Mouse (Mus musculus) gastrocnemius, postnatal 10 days (tissue): ENCODE data around the gene Mrps26. TPM values are rescaled to one million over a fixed set of nuclear protein-coding genes. Genes with fewer than 3 reads are reported as not detected.
"Not testable (repeated sequence)": the region's sequence is repeated elsewhere in the genome, so short reads cannot be mapped to it uniquely, and the experiment has no call there.

Source experiments
- DNase-seq: peaks from one replicate; pipeline ENCODE4 v3.0.0; 2021; ENCODE audit warnings: mixed read lengths
- microRNA-seq, 2 experiments: library from miRNA; unstranded; fragments of <30 nt; microRNA quantifications; one replicate each; pipeline ENCODE4 v1.2.0; 2021
- total RNA-seq, 2 experiments: library from RNA; stranded (reverse); gene quantifications; 2 replicates each; pipeline ENCODE4 v1.2.3; 2021

Mrps26 gene
- total RNA-seq, 2 experiments from 2014 or later: 48.6 to 51.2 TPM

DNA sequence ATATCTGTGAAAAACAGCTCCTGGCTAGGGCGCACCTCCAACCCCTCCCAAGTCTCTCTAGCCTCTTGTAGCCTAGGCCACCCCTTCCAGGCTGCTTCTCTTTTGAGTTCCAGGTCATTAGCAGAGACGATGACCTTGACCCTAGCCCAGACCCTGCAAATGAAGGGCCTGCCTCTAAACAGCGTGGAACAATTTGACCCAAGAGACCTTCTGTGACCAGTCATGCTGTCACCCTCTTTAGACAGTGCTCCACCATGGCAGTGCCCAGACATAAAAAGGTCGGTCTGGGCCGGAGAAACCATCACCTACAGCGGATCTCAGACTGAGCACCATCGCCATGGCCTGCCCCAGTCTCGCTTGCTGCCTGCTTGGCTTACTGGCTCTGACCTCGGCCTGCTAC is 12.3 kb downstream of the Mrps26 start, which contains the start of gene Oxt:
TSS of gene Oxt (plus strand) at position 301 of the 400 bp plus-strand sequence.
- DNase-seq: no peak

DNA sequence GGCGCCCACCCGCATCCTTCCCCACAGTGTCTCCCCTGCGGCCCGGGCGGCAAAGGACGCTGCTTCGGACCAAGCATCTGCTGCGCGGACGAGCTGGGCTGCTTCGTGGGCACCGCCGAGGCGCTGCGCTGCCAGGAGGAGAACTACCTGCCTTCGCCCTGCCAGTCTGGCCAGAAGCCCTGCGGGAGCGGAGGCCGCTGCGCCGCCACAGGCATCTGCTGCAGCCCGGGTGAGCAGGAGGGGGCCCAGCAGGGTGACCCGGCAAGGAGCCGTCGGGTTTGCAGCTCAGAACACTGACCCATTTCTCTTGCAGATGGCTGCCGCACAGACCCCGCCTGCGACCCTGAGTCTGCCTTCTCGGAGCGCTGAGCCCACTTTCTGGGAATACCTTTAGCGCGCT is 13.0 kb downstream of the Mrps26 start:
- DNase-seq: not testable (repeated sequence)

DNA sequence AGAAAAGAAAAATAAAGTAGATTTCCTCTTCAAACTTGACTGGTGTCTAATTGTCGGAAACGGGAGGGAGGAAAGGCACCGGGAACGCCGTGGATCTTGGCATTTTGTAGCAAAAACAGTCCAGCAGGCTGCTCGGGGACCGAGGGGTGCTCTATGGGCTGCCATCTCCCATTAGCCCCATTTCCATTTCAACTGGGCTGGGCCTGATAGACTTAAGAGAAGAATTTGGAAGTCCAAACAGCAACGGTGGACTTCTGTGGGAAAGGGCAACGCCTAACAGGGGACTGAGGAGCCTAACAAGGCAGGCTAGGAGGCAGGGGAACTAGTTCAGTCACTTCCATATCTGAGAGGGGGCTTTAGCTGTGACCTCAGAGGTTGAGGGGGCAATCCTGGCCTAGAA is 13.5 kb downstream of the Mrps26 start:
- no peak for DNase-seq

DNA sequence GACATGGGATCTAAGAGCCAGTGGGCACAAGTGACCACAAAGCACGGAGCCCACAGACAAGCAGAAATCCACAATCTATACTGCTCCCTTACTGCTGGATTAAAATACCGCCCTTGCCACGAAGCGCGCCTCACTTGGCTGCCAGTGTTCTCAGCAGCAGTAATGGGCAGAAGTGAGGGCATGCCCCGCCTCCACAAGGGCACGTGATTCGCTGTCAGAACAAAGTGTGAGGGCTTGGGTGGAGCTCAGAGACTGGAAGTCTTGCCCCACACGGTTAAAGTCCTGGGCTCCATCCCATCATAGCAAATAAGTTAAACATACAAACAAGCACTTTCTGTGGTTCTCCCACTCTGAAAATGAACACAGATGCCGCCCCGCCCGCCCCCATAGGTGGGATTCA is 14.1 kb downstream of the Mrps26 start:
- DNase-seq: no peak

DNA sequence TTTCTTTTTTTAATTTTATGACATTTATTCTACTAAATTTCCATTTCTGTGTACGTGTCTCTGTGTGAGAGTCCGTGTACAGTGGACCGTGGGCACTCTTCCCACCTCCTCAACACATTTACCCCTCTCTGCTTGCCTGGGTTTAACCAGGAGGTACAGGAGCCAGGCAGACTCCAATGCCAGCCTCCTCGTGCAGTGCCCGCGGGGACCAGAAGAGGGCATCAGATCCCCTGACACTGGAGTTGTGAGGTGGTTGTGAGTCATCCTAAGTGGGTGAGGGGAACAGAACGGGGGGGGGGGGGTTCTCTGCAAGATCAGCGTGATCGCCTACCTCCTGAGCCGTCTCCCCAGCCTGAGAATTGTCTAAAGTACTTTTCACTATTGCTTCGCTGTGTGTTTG is 14.6 kb downstream of the Mrps26 start:
- DNase-seq: peak; percentile 57

DNA sequence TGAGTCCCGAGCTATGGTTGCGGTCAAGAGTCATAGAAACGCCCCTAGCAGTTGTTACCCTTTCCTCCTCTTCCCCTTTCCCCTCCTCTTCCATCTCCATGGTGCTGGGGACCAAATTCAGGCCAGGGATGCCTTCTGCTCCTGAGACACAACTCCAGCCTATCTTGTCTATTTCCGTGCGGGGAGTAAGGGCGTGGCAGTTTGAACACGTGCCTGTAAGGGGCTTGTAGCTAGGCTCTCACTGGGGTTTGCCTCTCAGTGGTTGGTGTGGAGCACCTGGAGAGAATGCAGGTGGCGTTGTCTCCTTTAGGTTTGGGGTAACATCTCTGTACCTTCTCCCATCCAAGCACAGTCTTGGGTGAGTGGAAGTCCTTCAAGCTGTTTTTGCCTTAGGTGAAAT is 16.2 kb downstream of the Mrps26 start:
- DNase-seq: no peak

DNA sequence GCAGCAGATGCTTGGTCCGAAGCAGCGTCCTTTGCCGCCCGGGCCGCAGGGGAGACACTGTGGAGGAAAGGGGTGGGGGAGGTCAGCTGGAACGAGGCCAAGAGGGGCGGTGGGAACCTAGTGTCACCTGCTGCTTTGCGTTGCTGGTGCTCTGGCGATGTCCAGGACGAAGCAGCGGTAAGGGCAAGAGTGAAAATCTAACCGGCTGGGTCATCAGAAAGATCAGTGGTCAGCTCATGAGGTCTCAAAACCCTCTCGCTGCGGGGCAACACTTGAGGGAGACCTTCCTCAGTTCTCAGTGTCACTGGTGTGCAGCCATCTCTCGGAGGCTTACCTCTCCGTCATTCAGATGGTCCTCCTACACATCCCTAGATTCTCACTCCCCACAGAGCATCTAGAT is 17.7 kb downstream of the Mrps26 start:
- DNase-seq: no peak

DNA sequence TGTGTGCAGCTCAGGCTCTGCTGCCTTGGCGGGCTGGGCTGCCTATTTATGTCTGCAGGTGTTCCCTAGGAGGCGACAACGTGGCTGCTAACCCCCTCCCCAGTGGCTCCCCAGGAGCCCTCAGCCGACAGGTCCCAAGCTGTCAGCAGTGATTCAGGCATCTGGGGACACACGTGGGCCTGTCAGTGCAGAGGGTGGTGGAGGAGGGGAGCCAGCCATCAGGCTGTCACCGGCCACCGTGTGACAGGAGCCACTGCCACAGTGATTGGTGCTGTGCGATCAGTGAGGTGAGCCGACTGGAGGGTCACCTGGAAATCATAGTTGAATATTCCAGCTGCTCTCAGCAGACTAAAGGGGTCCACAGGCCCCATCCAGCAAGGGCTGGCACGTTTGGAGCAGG is 19.0 kb downstream of the Mrps26 start, which contains the start of gene Avp:
TSS of gene Avp (minus strand) at position 3 of the 400 bp plus-strand sequence.
- no peak for DNase-seq

DNA sequence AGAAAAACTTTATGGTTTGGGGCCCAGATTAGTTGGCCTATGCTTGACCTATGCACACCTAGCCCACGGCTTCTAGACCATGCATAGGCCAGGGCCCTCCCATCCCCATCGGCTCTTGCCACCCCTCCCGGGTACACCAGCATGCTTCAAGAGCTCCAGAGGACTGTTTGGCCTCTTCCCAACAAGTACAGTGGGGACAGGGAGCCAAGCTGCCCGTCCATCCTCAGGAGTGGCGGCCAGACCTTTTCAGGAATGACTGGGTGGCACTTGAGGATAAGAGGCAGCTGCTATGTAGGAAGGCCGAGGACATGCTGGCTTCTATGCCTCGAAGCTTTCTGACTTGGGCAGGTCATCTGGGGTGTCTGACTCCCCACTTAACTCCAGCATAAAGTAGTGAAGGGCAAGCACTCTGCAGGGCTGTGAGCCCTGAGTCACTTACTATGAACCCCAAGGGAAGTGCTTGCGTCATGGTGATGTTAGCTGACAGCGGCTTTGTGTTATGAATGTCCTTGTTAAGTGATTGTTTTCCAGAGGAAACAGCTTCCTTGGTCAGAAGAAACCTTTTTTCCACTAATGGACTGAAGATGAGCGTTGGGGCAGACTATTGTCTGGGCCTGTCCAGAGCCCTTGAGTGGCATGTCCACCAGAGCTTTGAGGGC is 20.5 kb downstream of the Mrps26 start:
- no peak for DNase-seq

DNA sequence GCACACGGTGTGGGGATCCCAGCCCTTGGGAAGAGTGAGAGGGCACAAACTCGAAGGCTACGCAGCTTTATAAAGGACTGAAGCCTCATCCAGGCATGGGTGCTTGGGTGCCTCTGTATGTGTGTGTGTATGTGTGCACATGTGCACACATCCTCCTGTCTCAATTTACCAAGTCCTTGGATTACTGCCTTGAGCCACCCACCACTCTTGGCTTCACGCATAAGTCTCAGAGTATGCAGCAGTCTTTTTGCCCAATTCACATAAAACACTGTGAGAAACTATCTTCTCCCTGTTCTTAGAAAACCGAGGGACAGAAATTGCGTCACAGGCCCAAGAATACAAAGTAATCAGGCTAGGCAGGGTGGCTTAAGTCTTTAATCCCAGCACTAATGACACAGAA is 22.5 kb downstream of the Mrps26 start:
- DNase-seq: no peak

DNA sequence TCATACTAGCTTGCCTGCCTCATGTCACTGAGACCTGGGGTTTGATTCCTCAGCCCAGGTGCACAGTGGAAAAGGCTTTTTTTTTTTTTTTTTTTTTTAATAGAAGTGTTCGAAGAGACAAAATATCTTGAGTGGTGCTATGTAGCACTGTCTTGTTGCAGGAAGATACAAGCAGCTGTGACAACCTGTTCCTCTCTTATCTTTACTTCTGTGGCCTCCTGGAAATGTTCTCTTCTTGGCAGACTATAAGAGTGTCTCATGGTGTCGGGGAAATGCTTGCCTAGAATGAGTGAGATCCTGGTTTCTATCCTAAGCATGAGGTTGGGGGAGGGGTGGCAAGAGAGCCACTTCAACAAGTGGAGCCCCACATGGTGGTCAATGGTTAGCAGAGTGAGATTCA is 24.8 kb downstream of the Mrps26 start:
- DNase-seq: no peak

DNA sequence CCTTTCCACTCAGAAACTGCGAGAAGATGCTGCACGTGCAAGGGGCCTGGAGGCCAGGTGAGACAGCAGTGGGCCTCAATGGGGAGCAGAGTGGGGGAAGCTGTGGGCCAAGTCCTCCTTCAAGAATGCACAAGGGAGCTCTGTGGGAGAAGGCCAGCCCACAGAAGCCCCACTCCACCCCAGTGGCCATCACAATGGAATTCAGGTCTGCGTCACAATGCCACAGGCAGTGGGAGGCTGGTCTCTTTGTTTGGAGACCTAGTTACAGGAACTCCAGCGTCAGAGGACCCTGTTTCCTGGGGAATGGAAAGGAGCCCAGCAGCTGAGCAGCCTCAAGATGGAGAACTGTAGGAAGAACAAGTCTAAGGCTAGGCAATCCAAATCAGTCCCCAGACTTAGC is 25.6 kb downstream of the Mrps26 start:
- no peak for DNase-seq

DNA sequence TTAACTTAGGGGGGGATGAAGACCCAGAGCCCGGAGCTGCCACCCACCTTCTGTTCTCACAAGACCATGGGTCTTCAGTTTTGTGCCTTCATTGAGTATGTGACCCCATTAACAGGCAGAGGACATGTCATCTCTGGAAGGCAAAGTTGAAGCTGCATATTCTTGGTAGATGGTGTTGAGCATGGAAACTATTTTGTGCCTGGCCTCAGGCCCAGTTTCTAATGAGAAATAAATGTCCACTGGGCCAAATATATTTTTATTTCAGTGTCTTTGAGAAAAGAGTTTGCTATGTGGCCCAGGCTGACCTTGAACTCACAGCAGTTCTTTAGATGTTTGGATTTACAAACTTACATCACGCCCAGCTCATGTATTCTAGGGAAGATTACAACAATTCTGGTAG is 26.2 kb downstream of the Mrps26 start:
- DNase-seq: no peak

DNA sequence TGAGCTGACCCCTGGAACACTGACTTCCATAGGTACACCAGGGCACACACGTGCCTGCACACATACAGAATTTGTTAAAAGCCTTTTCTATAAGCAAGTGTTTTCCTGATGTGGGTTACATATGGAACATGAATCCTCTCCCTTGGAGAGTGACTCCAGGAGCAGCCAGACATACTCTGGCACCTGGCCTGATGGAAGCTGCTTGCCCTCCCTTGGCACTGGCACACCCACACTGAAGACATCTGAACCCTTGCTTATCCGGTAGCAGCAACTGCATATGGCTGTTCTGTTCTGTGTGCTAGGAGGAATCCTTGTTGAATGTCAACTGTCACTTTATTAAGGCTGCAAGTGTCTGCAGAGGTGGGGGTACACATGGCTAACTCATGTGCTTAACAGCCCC is 27.5 kb downstream of the Mrps26 start:
- no peak for DNase-seq

DNA sequence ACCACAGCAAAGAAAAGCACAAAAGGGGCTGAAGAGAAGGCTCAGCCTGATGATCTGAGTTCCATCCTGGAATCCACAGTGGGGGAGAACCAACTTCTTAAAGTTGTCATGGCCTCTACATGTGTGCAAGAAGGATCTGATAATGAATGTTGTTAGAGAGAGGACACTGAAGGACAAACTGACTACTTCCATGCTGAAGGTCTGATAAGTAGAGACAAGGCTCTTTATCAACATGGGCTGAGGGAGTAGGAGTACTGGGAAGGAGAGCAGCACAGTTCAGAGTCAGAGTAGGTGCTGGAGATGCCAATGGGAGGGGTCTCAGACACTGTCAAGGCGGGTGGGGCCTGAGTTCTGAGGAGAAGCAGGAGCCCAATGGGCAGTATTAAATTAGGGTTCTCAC is 32.1 kb downstream of the Mrps26 start:
- DNase-seq: no peak

DNA sequence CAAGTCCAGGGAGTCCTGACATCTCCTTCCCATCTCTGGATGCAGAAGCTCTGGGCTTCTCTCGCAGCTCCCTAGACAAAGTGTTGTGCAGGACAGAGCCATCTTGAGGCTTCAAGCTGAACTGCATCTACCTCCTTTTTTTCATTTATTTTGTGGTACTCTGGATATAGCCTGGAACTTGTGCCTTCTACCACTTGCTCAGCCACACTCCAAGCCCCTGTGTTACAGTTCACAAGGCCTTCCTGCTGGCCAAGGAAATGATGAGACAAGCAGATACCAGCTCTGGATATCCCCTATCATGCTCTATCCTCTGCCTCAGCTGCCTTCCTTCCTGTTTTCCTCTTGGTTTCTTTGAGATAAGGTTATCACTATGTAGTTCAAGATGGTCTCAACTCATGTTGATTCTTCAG is 34.1 kb downstream of the Mrps26 start:
- DNase-seq: no peak

DNA sequence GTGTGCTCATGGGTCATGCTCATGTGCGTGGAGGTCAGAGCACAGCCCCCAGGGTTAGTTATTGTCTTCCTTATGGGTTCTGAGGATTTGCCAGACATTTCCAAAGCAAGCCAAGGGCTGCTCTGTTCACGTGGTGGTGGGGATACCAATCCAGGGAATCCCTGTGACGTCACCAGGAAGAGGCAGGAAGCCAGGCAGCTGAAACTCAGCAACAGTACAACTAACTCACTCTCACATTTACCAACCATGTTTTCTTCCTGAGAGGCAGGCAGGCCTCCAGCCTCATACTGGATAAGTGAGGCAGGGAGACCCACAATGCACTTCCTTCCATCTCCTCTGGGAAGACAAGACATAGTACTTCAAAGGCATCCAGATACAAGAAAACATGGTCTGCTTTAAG is 34.9 kb downstream of the Mrps26 start:
- DNase-seq: no peak

DNA sequence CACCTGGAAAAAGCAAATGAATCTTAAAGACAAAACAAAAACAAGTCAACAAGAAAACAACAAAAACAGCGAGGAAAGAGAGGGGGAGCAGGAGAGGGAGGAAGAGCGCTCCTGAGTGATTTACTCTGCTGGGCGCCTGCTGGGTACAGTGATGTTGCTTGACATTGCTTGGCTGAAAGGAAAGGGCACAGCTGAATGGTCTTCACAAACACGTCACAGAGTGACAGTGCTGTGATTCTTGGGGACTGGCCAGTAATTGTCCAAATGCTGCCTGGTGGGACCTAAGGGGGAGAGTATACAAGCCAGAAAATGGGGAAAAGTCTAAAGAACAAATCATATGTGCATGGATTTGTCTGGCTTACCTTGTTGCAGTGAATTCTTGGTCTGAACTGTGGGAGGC is 38.7 kb downstream of the Mrps26 start:
- DNase-seq: no peak

DNA sequence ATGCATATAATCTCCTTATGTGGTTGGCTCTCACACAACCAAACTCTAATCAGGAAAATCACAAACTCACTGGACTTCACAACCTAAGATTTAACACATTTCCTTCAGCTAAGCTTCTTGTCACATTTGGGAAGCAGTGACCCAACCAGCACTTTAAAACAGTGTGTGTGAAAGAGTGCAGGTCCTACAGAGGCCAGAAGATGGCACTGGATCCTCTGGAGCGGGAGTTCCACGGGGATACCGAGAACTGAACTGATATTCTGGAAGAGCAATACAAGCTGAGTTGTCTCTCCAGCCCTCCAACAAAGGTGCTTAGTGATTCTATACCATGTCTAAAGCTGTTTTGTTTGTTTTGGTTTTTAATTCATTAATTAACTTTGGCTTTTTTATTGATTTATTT is 49.5 kb downstream of the Mrps26 start:
- DNase-seq: no peak

Small RNA genes lying within 50 kb of the gene (microRNA-seq; reads per million reads assigned to microRNA genes)
- 0 reads per million in 2 experiments for gene Gm23876

Other genes with a start within 250 kb of the Mrps26 start
- gene Cpxm1, start 166.2 kb upstream of the Mrps26 start, total RNA-seq: 10 to 100 TPM; 17.5 to 19.8 TPM
- not detected for gene Gm28372, start 158.5 kb upstream of the Mrps26 start, total RNA-seq
- gene 1700020A23Rik, start 158.5 kb upstream of the Mrps26 start, total RNA-seq: not detected
- gene Tmem239, start 157.3 kb upstream of the Mrps26 start, total RNA-seq: not detected
- 10 to 100 TPM; 23.0 to 25.9 TPM for gene Vps16, start 139.4 kb upstream of the Mrps26 start, total RNA-seq
- 1 to 10 TPM; 4.7 to 7.7 TPM for gene Pced1a, start 139.0 kb upstream of the Mrps26 start, total RNA-seq
- 10 to 100 TPM; 42.2 to 49.9 TPM for gene Ptpra, start 113.5 kb upstream of the Mrps26 start, total RNA-seq
- not detected for gene Oxt, start 12.4 kb downstream of the Mrps26 start, total RNA-seq
- under 1 TPM in 1 of 2 experiments, not detected in 1; 0.50 TPM for gene Avp, start 18.8 kb downstream of the Mrps26 start, total RNA-seq
- 1 to 10 TPM; 4.8 to 6.0 TPM for gene Fastkd5, start 66.3 kb downstream of the Mrps26 start, total RNA-seq
- gene Ubox5, start 66.3 kb downstream of the Mrps26 start, total RNA-seq: 1 to 10 TPM; 4.7 to 5.1 TPM
- gene Lzts3, start 79.1 kb downstream of the Mrps26 start, total RNA-seq: 1 to 10 TPM; 2.9 to 3.4 TPM
- gene Ddrgk1, start 100.9 kb downstream of the Mrps26 start, total RNA-seq: 10 to 100 TPM; 66.1 to 71.3 TPM
- gene Itpa, start 103.9 kb downstream of the Mrps26 start, total RNA-seq: 10 to 100 TPM; 15.9 to 16.5 TPM
- under 1 TPM; 0.07 to 0.25 TPM for gene Slc4a11, start 133.8 kb downstream of the Mrps26 start, total RNA-seq